8 mouse cellular contexts compared by ENCODE assay signal in the genomic region with DNA sequence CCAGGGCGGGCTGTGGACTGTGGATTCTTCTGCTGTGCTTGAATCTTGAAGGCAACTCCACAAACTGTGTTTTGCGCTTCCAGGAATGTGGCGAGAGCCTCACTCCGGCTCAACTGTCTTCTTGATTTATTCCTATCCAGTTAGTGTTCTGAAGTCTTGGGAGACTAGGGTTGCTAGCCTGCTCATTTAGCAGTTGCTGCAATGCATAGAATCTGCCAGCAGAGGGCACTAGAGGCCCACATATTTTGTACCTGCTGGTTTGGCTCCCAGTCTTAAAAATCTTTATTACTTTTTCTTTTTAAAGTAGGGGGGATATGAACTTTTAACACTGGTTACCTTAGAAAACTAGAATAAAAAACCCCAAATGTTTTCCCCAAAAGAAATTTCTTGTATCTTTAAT.
DNase-seq lines count a peak whose midpoint lies in the region; ATAC-seq and TF ChIP-seq lines count a peak whose summit lies in the region.
"Had no signal": no experiment of that assay in that cellular context is flagged by ENCODE, and none has a peak within 500 bp of the region (broad histone marks: within the 10 kb centered on the region; RNA-seq: fewer than 3 reads in every experiment).

No protein-coding gene starts in this region.

- no peak overlapping the region for H3K4me2 ChIP-seq in hindbrain, embryonic 14.5 days (replicated peaks)
- no peak overlapping the region for H3K4me2 ChIP-seq in midbrain, embryonic 14.5 days (ENCODE audit: low read length)
- H3K4me2 ChIP-seq: lung, embryonic 15.5 days had no signal

- no peak for ATAC-seq in hindbrain, embryonic 14.5 days (ENCODE audit: low FRiP score)
- ATAC-seq in midbrain, embryonic 14.5 days (ENCODE audit: low FRiP score, low TSS enrichment): no peak

- H3K4me1 ChIP-seq in bone marrow, adult 2 months (ENCODE audit: control insufficient read depth, insufficient read depth, low read length): no peaks in the 10 kb centered on the region
- peaks cover 5% of the 10 kb centered on the region; the same call in 1 of the 2 replicates for H3K4me1 ChIP-seq in embryonic fibroblast, embryonic 13.5 days (ENCODE audit: control insufficient read depth, insufficient read depth, low read length)
- H3K4me1 ChIP-seq in hindbrain, embryonic 14.5 days (replicated peaks; ENCODE audit: control insufficient read depth, insufficient read depth, low read length): peaks cover 9% of the 10 kb centered on the region; the same call in 1 of the 2 replicates
- H3K4me1 ChIP-seq in midbrain, embryonic 14.5 days (ENCODE audit: control insufficient read depth, insufficient read depth, low read length): 0 out of 2 replicates have a peak, but pooled peaks cover 3% of the 10 kb centered on the region
- H3K4me1 ChIP-seq in spleen, adult 2 months (ENCODE audit: control insufficient read depth, insufficient read depth, insufficient read length): no peaks in the 10 kb centered on the region
- H3K4me1 ChIP-seq: lung, embryonic 15.5 days had no signal

- no peaks in the 10 kb centered on the region for H3K9me3 ChIP-seq in hindbrain, embryonic 14.5 days (ENCODE audit: control insufficient read depth, low read length)
- no peaks in the 10 kb centered on the region for H3K9me3 ChIP-seq in midbrain, embryonic 14.5 days (ENCODE audit: control insufficient read depth, low read length)
- H3K9me3 ChIP-seq: lung, embryonic 15.5 days had no signal

- H3K9ac ChIP-seq in hindbrain, embryonic 14.5 days: no peak overlapping the region
- no peak overlapping the region for H3K9ac ChIP-seq in midbrain, embryonic 14.5 days (replicated peaks; ENCODE audit: low read length)
- H3K9ac ChIP-seq: lung, embryonic 15.5 days had no signal

- H3K36me3 ChIP-seq in hindbrain, embryonic 14.5 days (replicated peaks; ENCODE audit: control insufficient read depth, insufficient read depth): no peaks in the 10 kb centered on the region
- H3K36me3 ChIP-seq in midbrain, embryonic 14.5 days (ENCODE audit: control insufficient read depth, insufficient read depth, low read length): no peaks in the 10 kb centered on the region
- H3K36me3 ChIP-seq in spleen, adult 2 months (ENCODE audit: control insufficient read depth, insufficient read depth, low read length): no peaks in the 10 kb centered on the region
- H3K36me3 ChIP-seq: lung, embryonic 15.5 days had no signal

- H3K27me3 ChIP-seq in hindbrain, embryonic 14.5 days (ENCODE audit: control insufficient read depth, insufficient read depth, low read length): no peaks in the 10 kb centered on the region
- no peaks in the 10 kb centered on the region for H3K27me3 ChIP-seq in midbrain, embryonic 14.5 days (ENCODE audit: control insufficient read depth, insufficient read depth, low read length)
- no peaks in the 10 kb centered on the region for H3K27me3 ChIP-seq in spleen, adult 2 months (ENCODE audit: control insufficient read depth, insufficient read depth, low read length)
- H3K27me3 ChIP-seq: lung, embryonic 15.5 days had no signal

- DNase-seq in MN1 (ENCODE audit: low spot score): peak; percentile 38
- DNase-seq in hindbrain, embryonic 14.5 days (ENCODE audit: low spot score): peak; percentile 93
- DNase-seq in layer of hippocampus, postnatal 25 days (ENCODE audit: extremely low spot score in 1 of 2, low spot score in 1 of 2): peak; percentile 53 to 85
- DNase-seq in midbrain, embryonic 14.5 days: peak; percentile 91
- peak; percentile 18 to 54 for DNase-seq in spleen, adult 2 months (ENCODE audit: low read depth in 1 of 2, low spot score in 2 of 2)

- no peak overlapping the region for H3K4me3 ChIP-seq in bone marrow, adult 2 months (replicated peaks; ENCODE audit: control insufficient read depth, low read depth, low read length)
- no peak overlapping the region for H3K4me3 ChIP-seq in embryonic fibroblast, embryonic 13.5 days (ENCODE audit: insufficient read depth, low read length)
- no peak overlapping the region for H3K4me3 ChIP-seq in hindbrain, embryonic 14.5 days (replicated peaks; ENCODE audit: low read length)
- no peak overlapping the region for H3K4me3 ChIP-seq in midbrain, embryonic 14.5 days (replicated peaks; ENCODE audit: low read depth, low read length)
- no peak overlapping the region for H3K4me3 ChIP-seq in spleen, adult 2 months (ENCODE audit: extremely low read depth, insufficient read depth, insufficient read length)
- H3K4me3 ChIP-seq: lung, embryonic 15.5 days had no signal

- 32% methylated on average over 4 of the region's 4 CpGs for WGBS in bone marrow, adult 2 months
- 44% methylated on average over 4 of the region's 4 CpGs for WGBS in hindbrain, embryonic 14.5 days
- whole genome bisulfite sequencing in midbrain, embryonic 14.5 days: 40% methylated on average over 4 of the region's 4 CpGs
- 29% methylated on average over 4 of the region's 4 CpGs for WGBS in spleen, adult 2 months

- peak; percentile 38; the same call in 1 of the 2 replicates for TF ChIP-seq CTCF in bone marrow, adult 2 months (IDR thresholded peaks at IDR 0.05; ENCODE audit: control insufficient read depth, insufficient read depth, low read length)
- TF ChIP-seq CTCF in embryonic fibroblast, embryonic 13.5 days (IDR thresholded peaks at IDR 0.05; ENCODE audit: borderline replicate concordance, insufficient read depth, low read length): peak; percentile 30; the same call in 1 of the 2 replicates
- TF ChIP-seq CTCF in spleen, adult 2 months (IDR thresholded peaks at IDR 0.05; ENCODE audit: extremely low read depth, insufficient read depth, insufficient read length, insufficient replicate concordance): peak; percentile 54; the same call in 1 of the 2 replicates

- no peak for TF ChIP-seq POLR2A in bone marrow, adult 2 months (IDR thresholded peaks at IDR 0.05; ENCODE audit: borderline replicate concordance, control insufficient read depth, low read depth, low read length)
- TF ChIP-seq POLR2A in embryonic fibroblast, embryonic 13.5 days (IDR thresholded peaks at IDR 0.05; ENCODE audit: low read depth, low read length): no peak
- TF ChIP-seq POLR2A in spleen, adult 2 months (IDR thresholded peaks at IDR 0.05; ENCODE audit: low read depth, low read length): no peak

- H3K27ac ChIP-seq in bone marrow, adult 2 months (ENCODE audit: control insufficient read depth, insufficient read depth, low read depth, low read length, poor library complexity): no peak overlapping the region
- no peak overlapping the region for H3K27ac ChIP-seq in embryonic fibroblast, embryonic 13.5 days (ENCODE audit: insufficient read depth, low read length)
- H3K27ac ChIP-seq in hindbrain, embryonic 14.5 days: no peak overlapping the region
- no peak overlapping the region for H3K27ac ChIP-seq in midbrain, embryonic 14.5 days (replicated peaks; ENCODE audit: low read depth, low read length)
- H3K27ac ChIP-seq in spleen, adult 2 months (ENCODE audit: insufficient read depth, low read length): no peak overlapping the region
- H3K27ac ChIP-seq: lung, embryonic 15.5 days had no signal

Comparison
In these comparisons a context has a peak if more than half of its experiments do, and no peak if none do; other contexts are left out.
1. DNase-seq: peak in every context shown above with its lines; median percentile 93 in hindbrain, embryonic 14.5 days; 91 in midbrain, embryonic 14.5 days; 69 in layer of hippocampus, postnatal 25 days; 38 in MN1; 36 in spleen, adult 2 months.